Mouse (Mus musculus) bone marrow macrophage, adult 2 months (primary cell): ENCODE results near the gene Fmn2.

ENCODE experiments used
- CTCF ChIP-seq: IDR thresholded peaks from 2 replicates; pipeline ENCODE4 v1.5.1; 2012; ENCODE audit warnings: low read depth, mild to moderate bottlenecking, low read length, moderate library complexity
- POLR2A ChIP-seq: IDR thresholded peaks from 2 replicates; pipeline ENCODE4 v1.6.1; 2012; ENCODE audit warnings: mild to moderate bottlenecking, low read depth, low read length, borderline replicate concordance

- TF ChIP-seq POLR2A (no peak), CTCF (no peak)
Measured at GRCm38 (mm10) chr1:174643431-174644010, 141.9 kb downstream of the Fmn2 start.
